Comparison of ENCODE assay signal across 18 mouse cellular contexts in the genomic region with DNA sequence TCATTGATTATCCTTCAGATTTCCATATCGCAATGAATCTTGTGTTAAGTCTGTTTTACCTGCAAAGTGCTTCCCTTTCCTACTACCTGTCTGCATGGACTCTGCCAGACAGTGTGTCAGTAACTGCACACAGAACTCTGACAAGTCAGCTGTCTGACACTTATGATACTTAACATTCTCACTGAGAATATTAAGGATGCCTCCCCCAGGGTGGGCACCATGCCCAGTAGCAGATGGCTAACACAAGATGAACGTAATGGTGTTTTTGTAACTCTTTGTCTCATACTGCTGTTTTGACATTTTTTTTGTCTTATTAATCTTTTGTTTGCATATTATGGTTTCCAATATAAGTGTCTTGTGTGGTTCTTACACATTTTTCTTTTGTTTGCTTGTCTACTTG. TPM values are rescaled to one million over a fixed set of nuclear protein-coding genes. Genes with fewer than 3 reads are reported as not detected.
DNase-seq lines count a peak whose midpoint lies in the region; ATAC-seq and TF ChIP-seq lines count a peak whose summit lies in the region.
"Had no signal": no experiment of that assay in that cellular context is flagged by ENCODE, and none has a peak within 500 bp of the region (broad histone marks: within the 10 kb centered on the region; RNA-seq: fewer than 3 reads in every experiment).

No protein-coding gene starts in this region.

- TF ChIP-seq CTCF in hindbrain, postnatal 0 days (IDR thresholded peaks at IDR 0.05; ENCODE audit: low read depth), result no peak
- no peak for TF ChIP-seq CTCF in brain, embryonic 14.5 days (IDR thresholded peaks at IDR 0.05; ENCODE audit: borderline replicate concordance, extremely low read depth, insufficient read depth, insufficient read length)

- H3K27ac ChIP-seq in hindbrain, postnatal 0 days, result no peak overlapping the region
- no peak overlapping the region for H3K27ac ChIP-seq in hindbrain, embryonic 13.5 days
- H3K27ac ChIP-seq: limb, embryonic 13.5 days; liver, embryonic 14.5 days had no signal

- peak; percentile 22 to 51 for DNase-seq in cerebellum, postnatal 25 days
- DNase-seq in cerebellum, adult 11-12 months, result no peak
- DNase-seq in hindbrain, postnatal 0 days (ENCODE audit: low spot score), result peak; percentile 53
- peak; percentile 75 for DNase-seq in brain, embryonic 14.5 days (ENCODE audit: low read depth)
- peak; percentile 26 to 52 for DNase-seq in layer of hippocampus, postnatal 14 days (ENCODE audit: low spot score in 2 of 2)
- DNase-seq in lung, postnatal 14 days, result no peak
- DNase-seq: adrenal gland, postnatal 10 days; cerebellum, adult 8-10 months; gastrocnemius, postnatal 10 days; kidney, adult 8-10 months; kidney, postnatal 25 days; thymus, postnatal 14 days had no signal

- ATAC-seq in hindbrain, postnatal 0 days, result 0 out of 2 replicates have a peak, but pooled peaks have one; percentile 40
- ATAC-seq in hindbrain, embryonic 13.5 days (ENCODE audit: low FRiP score), result no peak
- ATAC-seq: midbrain, embryonic 16.5 days had no signal

- no peaks in the 10 kb centered on the region for H3K27me3 ChIP-seq in hindbrain, postnatal 0 days (ENCODE audit: insufficient read depth, low read length)
- no peaks in the 10 kb centered on the region for H3K27me3 ChIP-seq in hindbrain, embryonic 13.5 days
- H3K27me3 ChIP-seq: CH12.LX; limb, embryonic 13.5 days; megakaryocyte, embryonic 14.5 days had no signal

- no peak overlapping the region for H3K9ac ChIP-seq in hindbrain, postnatal 0 days (replicated peaks; ENCODE audit: low read length)
- H3K9ac ChIP-seq in hindbrain, embryonic 13.5 days, result no peak overlapping the region
- H3K9ac ChIP-seq: limb, embryonic 13.5 days; liver, embryonic 14.5 days had no signal

- no peaks in the 10 kb centered on the region for H3K4me1 ChIP-seq in hindbrain, postnatal 0 days (ENCODE audit: insufficient read depth, low read length)
- H3K4me1 ChIP-seq in hindbrain, embryonic 13.5 days (replicated peaks), result no peaks in the 10 kb centered on the region
- H3K4me1 ChIP-seq: limb, embryonic 13.5 days had no signal

- no peak overlapping the region for H3K4me2 ChIP-seq in hindbrain, postnatal 0 days (ENCODE audit: low read depth, low read length)
- no peak overlapping the region for H3K4me2 ChIP-seq in hindbrain, embryonic 13.5 days
- H3K4me2 ChIP-seq: limb, embryonic 13.5 days had no signal

- no peaks in the 10 kb centered on the region; the same call in 1 of the 2 replicates for H3K36me3 ChIP-seq in hindbrain, postnatal 0 days (ENCODE audit: insufficient read depth, low read length)
- H3K36me3 ChIP-seq in hindbrain, embryonic 13.5 days, result peaks cover 23% of the 10 kb centered on the region

- no peak for TF ChIP-seq POLR2A in brain, embryonic 14.5 days (IDR thresholded peaks at IDR 0.05; ENCODE audit: borderline replicate concordance, extremely low read depth, insufficient read depth, insufficient read length, poor library complexity, severe bottlenecking)

- no peak overlapping the region for H3K4me3 ChIP-seq in hindbrain, postnatal 0 days (ENCODE audit: low read length)
- H3K4me3 ChIP-seq in hindbrain, embryonic 13.5 days, result no peak overlapping the region
- H3K4me3 ChIP-seq: limb, embryonic 13.5 days; megakaryocyte, embryonic 14.5 days had no signal

- H3K9me3 ChIP-seq in hindbrain, postnatal 0 days (ENCODE audit: low read length), result no peaks in the 10 kb centered on the region
- H3K9me3 ChIP-seq in hindbrain, embryonic 13.5 days, result no peaks in the 10 kb centered on the region
- H3K9me3 ChIP-seq: limb, embryonic 13.5 days; megakaryocyte, embryonic 14.5 days had no signal

- WGBS in hindbrain, postnatal 0 days, result 59% methylated on average over 2 of the region's 2 CpGs
- 64% methylated on average over 2 of the region's 2 CpGs for WGBS in hindbrain, embryonic 13.5 days

RNA-seq across cellular contexts. Expression of a gene that starts 40.4 kb away (rescaled TPM):
- 41.6 and 48.4 TPM in 2 replicates for total RNA-seq in hindbrain, postnatal 0 days (2014; rRNA removed)
- polyA plus RNA-seq in hindbrain, postnatal 0 days (2015; fragmentation: Nextera tagmentation; extraction: Ambion mirVana), result 64.9 and 68.7 TPM in 2 replicates
- 69.9 and 77.9 TPM in 2 replicates for polyA plus RNA-seq in hindbrain, embryonic 13.5 days (2015; fragmentation: Nextera tagmentation; extraction: Ambion mirVana)
- 37.2 and 48.2 TPM in 2 replicates for polyA plus RNA-seq in brain, embryonic 14.5 days (2012; rRNA removed)
- 10 to 100 TPM; 97.3 to 99.9 TPM for total RNA-seq in layer of hippocampus, postnatal 14 days (2021)

Comparison
In these comparisons a context has a peak if more than half of its experiments do, and no peak if none do; other contexts are left out.
1. DNase-seq: peak in cerebellum, postnatal 25 days (2 of 2), hindbrain, postnatal 0 days (single experiment), brain, embryonic 14.5 days (single experiment) and layer of hippocampus, postnatal 14 days (2 of 2); none in cerebellum, adult 11-12 months (single experiment) and lung, postnatal 14 days (single experiment).